Mouse (Mus musculus) cerebellum, adult 9-10 months (tissue): ENCODE data around the gene Ankmy2.
A peak's percentile ranks its signal among the peaks of the same experiment; 100 is the strongest.

Experiments used
- DNase-seq: peaks from one replicate; pipeline ENCODE4 v3.0.0; 2022

The Ankmy2 gene

GRCm38 (mm10) chr12:36156637-36157303, at the start of gene Ankmy2:
Ankmy2 (plus strand) TSS chr12:36157114.
- DNase-seq = peak; percentile 89

GRCm38 (mm10) chr12:36108442-36108841, 48.5 kb upstream of the Ankmy2 start:
- DNase-seq = peak; percentile 13

- no peak for DNase-seq
Observed at GRCm38 (mm10) chr12:36110457-36110856, 46.5 kb upstream of the Ankmy2 start.

- DNase-seq = no peak
Observed at GRCm38 (mm10) chr12:36111110-36111509, 45.8 kb upstream of the Ankmy2 start.

- DNase-seq = no peak
Observed at GRCm38 (mm10) chr12:36112081-36112480, 44.8 kb upstream of the Ankmy2 start.

- no peak for DNase-seq
Observed at GRCm38 (mm10) chr12:36117161-36117560, 39.8 kb upstream of the Ankmy2 start.

- no peak for DNase-seq
Observed at GRCm38 (mm10) chr12:36119244-36119643, 37.7 kb upstream of the Ankmy2 start.

- DNase-seq = no peak
Observed at GRCm38 (mm10) chr12:36126049-36126448, 30.9 kb upstream of the Ankmy2 start.

GRCm38 (mm10) chr12:36129826-36130225, 27.1 kb upstream of the Ankmy2 start:
- peak; percentile 44 for DNase-seq

- no peak for DNase-seq
Observed at GRCm38 (mm10) chr12:36132254-36132653, 24.7 kb upstream of the Ankmy2 start.

GRCm38 (mm10) chr12:36132668-36133067, 24.2 kb upstream of the Ankmy2 start:
- DNase-seq = no peak

- no peak for DNase-seq
Observed at GRCm38 (mm10) chr12:36133547-36133946, 23.4 kb upstream of the Ankmy2 start.

GRCm38 (mm10) chr12:36134111-36134510, 22.8 kb upstream of the Ankmy2 start:
- no peak for DNase-seq

GRCm38 (mm10) chr12:36135409-36135808, 21.5 kb upstream of the Ankmy2 start:
- no peak for DNase-seq

GRCm38 (mm10) chr12:36136285-36136684, 20.6 kb upstream of the Ankmy2 start:
- no peak for DNase-seq

- DNase-seq = no peak
Observed at GRCm38 (mm10) chr12:36137192-36137591, 19.7 kb upstream of the Ankmy2 start.

- no peak for DNase-seq
Observed at GRCm38 (mm10) chr12:36140401-36140800, 16.5 kb upstream of the Ankmy2 start.

- DNase-seq = no peak
Observed at GRCm38 (mm10) chr12:36146230-36147011, 10.5 kb upstream of the Ankmy2 start.

- peak; percentile 90 for DNase-seq
Observed at GRCm38 (mm10) chr12:36150265-36150664, 6.6 kb upstream of the Ankmy2 start.

GRCm38 (mm10) chr12:36150737-36151136, 6.2 kb upstream of the Ankmy2 start:
- DNase-seq = no peak

GRCm38 (mm10) chr12:36155141-36155641, 1.7 kb upstream of the Ankmy2 start:
- DNase-seq = peak; percentile 58

GRCm38 (mm10) chr12:36156101-36156636, 745 bp upstream of the Ankmy2 start:
- no peak for DNase-seq

GRCm38 (mm10) chr12:36157304-36157637, 357 bp downstream of the Ankmy2 start:
- DNase-seq = no peak
